Comparison of ENCODE assay signal across 14 mouse cellular contexts in genomic region chr4:102913700-102914327, GRCm38 (mm10).
DNase-seq lines count a peak whose midpoint lies in the region; ATAC-seq and TF ChIP-seq lines count a peak whose summit lies in the region.
"Had no signal": no experiment of that assay in that cellular context is flagged by ENCODE, and none has a peak within 500 bp of the region (broad histone marks: within the 10 kb centered on the region; RNA-seq: fewer than 3 reads in every experiment).

No protein-coding gene starts in this region.

- H3K36me3 ChIP-seq in lung, embryonic 14.5 days (ENCODE audit: insufficient read depth), result no peaks in the 10 kb centered on the region
- H3K36me3 ChIP-seq in hindbrain, embryonic 16.5 days (ENCODE audit: control insufficient read depth, insufficient read depth, low read length), result peaks cover 5% of the 10 kb centered on the region; the same call in 1 of the 2 replicates
- H3K36me3 ChIP-seq: G1E; liver, embryonic 13.5 days had no signal

- H3K4me2 ChIP-seq in lung, embryonic 14.5 days, result no peak overlapping the region
- H3K4me2 ChIP-seq in hindbrain, embryonic 16.5 days (ENCODE audit: low read length), result no peak overlapping the region
- H3K4me2 ChIP-seq: hindbrain, embryonic 12.5 days; liver, embryonic 13.5 days had no signal

- no peak overlapping the region for H3K27ac ChIP-seq in lung, embryonic 14.5 days (ENCODE audit: low read depth)
- no peak overlapping the region for H3K27ac ChIP-seq in hindbrain, embryonic 16.5 days (ENCODE audit: low read depth, low read length)
- H3K27ac ChIP-seq: hindbrain, embryonic 12.5 days; liver, embryonic 13.5 days had no signal

- H3K27me3 ChIP-seq in lung, embryonic 14.5 days (ENCODE audit: insufficient read depth, low read length), result no peaks in the 10 kb centered on the region
- H3K27me3 ChIP-seq in hindbrain, embryonic 16.5 days (replicated peaks; ENCODE audit: control insufficient read depth, insufficient read depth, low read length), result no peaks in the 10 kb centered on the region
- H3K27me3 ChIP-seq: hindbrain, embryonic 12.5 days; liver, embryonic 13.5 days had no signal

- ATAC-seq in CD4-positive, CD25-positive, alpha-beta regulatory T cell, adult 4 months, result no peak
- ATAC-seq in lung, embryonic 14.5 days (ENCODE audit: insufficient read depth), result no peak
- ATAC-seq in hindbrain, embryonic 16.5 days, result no peak

- peak; percentile 22 for DNase-seq in CD4-positive, CD25-positive, alpha-beta regulatory T cell, adult 2 months (ENCODE audit: low read depth, low spot score)
- peak; percentile 29 for DNase-seq in lung, embryonic 14.5 days
- no peak for DNase-seq in lung, postnatal 10 days
- DNase-seq in fibroblast of lung, adult 2 months (ENCODE audit: low read depth), result peak; percentile 7
- DNase-seq in thymus, postnatal 14 days, result peak; percentile 49
- no peak for DNase-seq in adrenal gland, postnatal 4 days (ENCODE audit: low spot score in 2 of 2)
- DNase-seq: cerebellum, adult 8-10 months; gastrocnemius, postnatal 10 days; liver, embryonic 13.5 days; lung, postnatal 4 days had no signal

- WGBS in lung, embryonic 14.5 days, result 71% methylated on average over 5 of the region's 5 CpGs
- WGBS in hindbrain, embryonic 16.5 days, result 78% methylated on average over 5 of the region's 5 CpGs

- H3K4me3 ChIP-seq in lung, embryonic 14.5 days (ENCODE audit: low read depth, low read length), result no peak overlapping the region
- no peak overlapping the region for H3K4me3 ChIP-seq in hindbrain, embryonic 16.5 days (ENCODE audit: low read length)
- H3K4me3 ChIP-seq: hindbrain, embryonic 12.5 days; liver, embryonic 13.5 days had no signal

- H3K9me3 ChIP-seq in lung, embryonic 14.5 days (ENCODE audit: low read depth, low read length), result no peaks in the 10 kb centered on the region
- no peaks in the 10 kb centered on the region for H3K9me3 ChIP-seq in hindbrain, embryonic 16.5 days (ENCODE audit: control insufficient read depth, low read length)
- H3K9me3 ChIP-seq: hindbrain, embryonic 12.5 days; liver, embryonic 13.5 days had no signal

- H3K9ac ChIP-seq in lung, embryonic 14.5 days, result no peak overlapping the region
- no peak overlapping the region for H3K9ac ChIP-seq in hindbrain, embryonic 16.5 days (ENCODE audit: low read depth, low read length)
- H3K9ac ChIP-seq: hindbrain, embryonic 12.5 days; liver, embryonic 13.5 days had no signal

- no peaks in the 10 kb centered on the region for H3K4me1 ChIP-seq in lung, embryonic 14.5 days (ENCODE audit: insufficient read depth)
- H3K4me1 ChIP-seq in hindbrain, embryonic 16.5 days (ENCODE audit: control insufficient read depth, insufficient read depth, low read depth, low read length), result no peaks in the 10 kb centered on the region
- H3K4me1 ChIP-seq: hindbrain, embryonic 12.5 days; liver, embryonic 13.5 days had no signal

- TF ChIP-seq CTCF in lung, embryonic 14.5 days (IDR thresholded peaks at IDR 0.05; ENCODE audit: low read depth), result no peak

Comparison
In these comparisons a context has a peak if more than half of its experiments do, and no peak if none do; other contexts are left out.
1. DNase-seq: peak in CD4-positive, CD25-positive, alpha-beta regulatory T cell, adult 2 months (single experiment), lung, embryonic 14.5 days (single experiment), fibroblast of lung, adult 2 months (single experiment) and thymus, postnatal 14 days (single experiment); none in lung, postnatal 10 days (single experiment) and adrenal gland, postnatal 4 days (0 of 2).